Mouse (Mus musculus) T-helper 1 cell (primary cell): ENCODE data around the gene Gm20479.

Experiments used
- in situ Hi-C: fragments of 300-600 bp; cut with MboI, MseI; formaldehyde crosslinking; loops from one replicate; pipeline ENCODE4 v1.15.1; 2025; ENCODE audit warnings: high pct_unique_total_duplicates

Gene Gm20479

DNA sequence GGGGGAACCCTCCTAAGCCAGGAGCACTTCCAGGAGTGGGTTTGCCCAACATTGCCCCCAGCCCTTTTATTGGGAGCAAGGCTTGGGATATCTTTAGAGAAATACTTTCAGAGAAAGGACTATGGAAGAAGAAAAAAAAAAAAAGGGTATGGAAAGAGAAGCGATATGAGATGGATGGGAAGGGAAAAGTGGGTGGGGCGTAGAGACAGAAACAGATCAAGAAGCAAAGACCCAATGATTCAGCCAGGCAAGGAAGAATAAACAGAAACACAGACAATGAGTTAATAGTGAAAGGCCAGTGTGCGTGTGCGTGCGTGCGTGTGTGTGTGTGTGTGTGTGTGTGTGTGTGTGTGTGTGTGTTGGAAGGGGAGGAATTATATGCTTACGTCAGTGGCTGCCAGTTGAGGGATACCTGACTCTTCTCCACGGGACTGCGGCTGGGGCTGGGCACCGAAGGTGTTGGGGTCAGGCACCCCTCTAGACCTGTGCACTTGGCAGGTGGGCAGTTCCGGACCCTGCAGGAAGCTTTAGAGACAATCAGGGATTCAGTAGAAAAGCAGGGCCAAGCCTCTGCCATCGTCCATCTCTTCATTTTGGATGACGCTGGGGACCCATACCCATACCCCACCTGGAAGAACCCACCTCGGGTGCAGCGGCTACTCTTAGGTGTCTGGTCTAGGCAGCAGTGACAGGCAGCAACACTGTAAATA is 22.1 kb downstream of the Gm20479 start:
- in situ Hi-C loops: loop anchor here (5.0 kb wide), 1 partner anchor 62 kb away; no protein-coding TSS in a partner anchor

- in situ Hi-C loops: no loop called here
These were observed 22.8 kb downstream of the Gm20479 start for GRCm38 (mm10) chr7:27334405-27334911.

DNA sequence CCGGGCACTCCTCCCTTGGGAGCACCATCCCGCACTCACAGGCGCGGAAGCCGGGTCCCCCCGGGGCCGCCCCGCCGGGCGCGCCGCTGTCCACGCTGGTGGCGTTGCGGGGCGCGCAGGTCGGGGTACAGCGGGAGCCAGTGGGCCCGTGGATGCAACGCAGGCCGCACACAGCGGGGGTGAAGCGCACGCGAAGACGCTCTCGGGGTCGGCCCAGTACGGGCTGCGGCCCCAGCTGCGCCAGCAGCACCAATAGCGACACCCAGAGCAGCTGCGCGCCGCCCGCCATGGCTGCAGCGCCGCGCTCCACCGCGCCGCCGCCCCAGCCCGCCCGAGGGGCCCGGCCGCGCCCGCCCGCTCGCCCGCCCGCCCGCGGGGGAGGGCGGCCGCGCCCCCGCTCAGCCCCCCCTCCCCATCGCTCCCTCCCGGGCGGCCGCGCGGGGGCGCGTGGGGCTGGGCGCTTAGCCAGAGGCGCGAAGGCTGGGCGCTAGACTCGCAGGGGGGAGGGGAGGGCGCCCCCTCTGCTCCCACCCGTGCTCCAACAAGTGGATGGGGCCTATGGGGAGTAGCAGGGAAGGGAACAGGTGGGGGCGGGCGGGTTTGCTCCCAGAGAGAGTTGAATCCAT is 23.8 kb downstream of the Gm20479 start:
- in situ Hi-C loops: no loop called here

- in situ Hi-C loops: no loop called here
These were observed 24.6 kb downstream of the Gm20479 start for GRCm38 (mm10) chr7:27332353-27333199.

DNA sequence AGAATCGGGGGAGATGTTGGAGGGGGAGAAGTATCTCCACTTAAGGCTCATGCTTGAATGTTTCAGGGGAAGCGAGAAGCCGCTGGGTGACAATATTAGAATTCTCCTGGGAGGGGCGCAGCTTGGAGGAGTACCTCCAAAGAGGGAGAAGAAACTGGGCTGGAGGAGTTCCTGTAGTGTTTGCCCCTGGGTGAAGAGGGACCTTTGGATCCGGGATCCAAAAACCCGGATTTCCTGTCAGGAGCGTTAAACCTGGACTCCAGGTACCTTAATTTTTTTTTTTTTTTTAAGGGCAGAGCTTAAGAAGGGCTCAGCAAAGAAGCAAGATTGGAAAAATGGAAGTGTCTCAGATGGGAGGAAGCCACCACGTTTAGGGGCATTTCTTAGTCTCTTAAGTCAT is 25.4 kb downstream of the Gm20479 start:
- in situ Hi-C loops: no loop called here

DNA sequence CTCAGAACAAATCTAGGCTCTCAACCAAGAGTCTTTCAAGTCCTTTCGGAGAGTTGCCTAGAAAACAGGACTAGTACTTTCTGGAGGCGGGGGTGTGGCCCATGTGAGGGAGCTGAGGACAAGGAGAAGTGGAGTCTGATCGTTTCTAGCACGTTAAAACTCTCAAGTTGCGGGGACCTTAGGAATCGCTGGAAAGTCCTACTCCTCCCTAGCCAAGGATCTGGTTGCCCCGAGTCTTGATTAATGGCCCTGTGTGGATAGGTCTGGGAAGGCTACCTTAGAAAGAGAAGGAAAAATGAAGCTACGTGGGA is 25.7 kb downstream of the Gm20479 start:
- in situ Hi-C loops: no loop called here

DNA sequence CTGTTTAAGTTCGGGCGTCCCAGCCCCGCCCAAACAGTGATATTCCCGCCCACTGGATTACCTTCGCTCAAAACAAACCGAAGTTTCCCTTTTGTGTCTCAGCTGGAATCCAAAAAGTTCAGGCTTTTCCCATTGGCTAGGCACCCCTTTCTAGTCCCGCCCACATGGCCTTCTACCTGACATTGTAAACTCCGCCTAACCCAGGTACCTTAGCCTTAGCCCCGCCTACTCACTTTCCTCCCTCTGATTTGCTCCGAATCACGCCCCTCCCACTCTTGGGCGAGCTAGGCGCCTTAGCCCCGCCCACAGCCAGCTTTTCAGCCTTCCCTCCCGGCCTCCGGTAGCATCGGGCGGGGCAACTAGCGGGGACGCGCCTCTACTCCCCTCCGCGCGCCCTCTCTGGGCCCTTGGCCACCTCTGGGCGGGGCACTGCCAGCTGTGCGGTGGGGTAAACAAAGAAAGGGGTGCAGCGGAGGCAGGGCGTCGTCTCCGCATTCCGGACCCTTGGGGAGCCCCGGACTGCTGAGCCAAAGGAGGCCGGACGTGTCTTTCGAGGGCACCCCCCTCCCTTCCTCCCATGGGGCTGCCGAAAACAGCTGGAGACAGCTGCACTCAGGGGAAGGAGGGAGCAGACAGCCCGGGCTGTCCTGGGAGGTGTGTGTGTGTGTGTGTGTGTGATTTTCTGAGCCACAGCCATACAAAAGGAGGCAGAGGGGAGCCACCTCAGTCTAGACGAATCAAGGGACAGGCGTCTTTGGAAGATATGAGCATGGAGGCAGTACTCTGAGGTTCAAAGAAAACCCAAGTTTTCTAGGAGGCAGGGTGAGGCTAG is 26.3 kb downstream of the Gm20479 start:
- in situ Hi-C loops: no loop called here

GRCm38 (mm10) chr7:27329981-27330380 is 27.2 kb downstream of the Gm20479 start:
- in situ Hi-C loops: no loop called here

- in situ Hi-C loops: no loop called here
These were observed 27.8 kb downstream of the Gm20479 start for GRCm38 (mm10) chr7:27329326-27329947.

- in situ Hi-C loops: no loop called here
These were observed 28.6 kb downstream of the Gm20479 start for GRCm38 (mm10) chr7:27328648-27329047.

GRCm38 (mm10) chr7:27328161-27328560 is 29.1 kb downstream of the Gm20479 start:
- in situ Hi-C loops: no loop called here

DNA sequence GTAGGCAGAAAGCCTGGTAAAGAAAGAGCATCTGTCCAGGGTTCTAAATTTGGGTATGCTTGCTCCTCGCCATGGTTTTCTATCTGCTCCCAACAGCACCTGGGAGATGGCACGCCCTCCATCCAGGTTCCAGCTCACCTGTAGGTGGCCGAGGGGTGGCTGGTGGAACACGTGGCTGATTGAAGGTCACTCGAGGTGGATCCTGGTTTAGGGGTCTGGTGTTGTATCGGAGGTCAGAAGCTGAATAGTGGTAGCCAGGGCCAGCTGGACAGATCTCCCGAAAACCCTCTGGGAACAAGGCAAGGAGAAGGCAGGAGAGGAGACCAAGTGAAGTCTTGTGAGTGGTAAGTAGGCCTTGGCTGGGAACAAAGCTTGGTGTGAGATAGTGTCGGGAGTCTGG is 29.7 kb downstream of the Gm20479 start:
- in situ Hi-C loops: no loop called here

DNA sequence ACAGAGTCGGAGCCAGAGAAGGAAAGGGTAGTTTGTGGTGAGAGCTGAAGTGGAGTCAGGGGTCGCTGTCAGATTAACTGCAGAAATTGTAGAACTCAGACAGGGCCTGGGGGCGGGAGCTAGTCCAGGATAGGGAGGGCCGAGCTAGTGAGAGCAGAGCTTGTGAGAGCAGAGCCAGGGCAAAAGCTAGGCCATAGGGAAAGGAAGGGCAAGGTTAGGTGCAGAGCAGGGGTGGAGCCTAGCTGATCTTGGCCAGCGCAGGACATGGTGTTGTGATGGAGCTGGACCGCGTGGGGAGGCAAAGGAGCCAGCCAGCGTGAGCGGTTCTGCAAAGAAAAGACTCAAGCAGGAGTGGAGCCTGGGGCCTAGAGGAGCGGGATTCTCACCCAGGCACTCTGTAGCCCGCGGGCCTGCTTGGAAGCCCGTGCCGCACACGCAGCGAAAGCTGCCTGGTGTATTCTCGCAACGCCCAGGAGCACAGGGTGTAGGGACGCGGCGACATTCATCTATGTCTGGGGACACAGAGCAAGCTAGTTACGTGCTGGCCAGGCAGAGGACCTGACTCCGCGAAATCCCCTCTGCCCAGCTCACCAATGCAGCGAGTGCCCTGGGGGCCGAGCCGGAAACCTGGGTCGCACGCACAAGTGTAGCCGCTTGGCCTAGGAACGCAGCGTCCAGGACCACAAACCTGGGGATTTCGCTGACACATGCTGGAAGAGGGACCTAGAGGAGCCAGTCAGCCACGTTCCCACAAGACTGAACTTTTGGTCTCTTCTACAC is 30.9 kb downstream of the Gm20479 start:
- in situ Hi-C loops: no loop called here

- in situ Hi-C loops: no loop called here
These were observed 31.5 kb downstream of the Gm20479 start for GRCm38 (mm10) chr7:27325697-27326096.

GRCm38 (mm10) chr7:27324928-27325327 is 32.3 kb downstream of the Gm20479 start:
- in situ Hi-C loops: no loop called here

DNA sequence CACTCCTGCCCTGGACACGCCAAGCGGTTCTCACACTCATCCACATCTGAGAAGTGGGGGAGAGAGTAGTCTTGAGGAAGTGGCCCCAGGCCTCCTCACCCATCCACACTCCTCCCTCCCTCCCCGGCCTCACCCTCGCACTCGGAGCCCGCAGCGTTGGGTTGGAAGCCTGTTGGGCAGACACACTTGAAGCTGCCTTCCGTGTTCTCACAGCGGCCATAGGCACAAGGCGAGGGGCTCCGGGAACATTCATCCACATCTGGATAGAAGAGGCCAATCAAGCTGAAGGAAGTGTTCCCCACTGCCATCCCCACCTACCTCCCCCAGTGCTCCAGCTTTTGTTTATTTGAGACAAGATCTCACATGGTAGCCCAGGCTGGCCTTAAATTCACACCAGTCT is 33.1 kb downstream of the Gm20479 start:
- in situ Hi-C loops: no loop called here

DNA sequence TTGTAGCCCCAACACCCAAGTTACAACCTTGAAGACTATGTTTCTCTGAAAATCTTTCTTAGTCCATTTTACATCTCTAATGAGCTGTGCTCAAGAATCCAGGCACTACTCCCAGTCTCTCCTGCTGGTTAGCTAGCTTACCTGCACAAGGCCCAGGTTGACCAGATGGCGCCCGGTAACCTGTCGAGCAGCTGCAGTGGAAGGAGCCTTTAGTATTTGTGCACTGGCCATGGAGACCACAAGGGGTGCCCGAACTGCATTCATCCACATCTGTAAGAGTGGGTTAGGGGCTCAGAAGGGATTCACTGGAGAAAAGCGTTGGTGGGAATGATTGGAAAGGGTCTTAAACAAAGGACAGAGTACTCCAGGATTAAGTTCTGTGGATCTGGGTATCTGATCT is 34.2 kb downstream of the Gm20479 start:
- in situ Hi-C loops: no loop called here

DNA sequence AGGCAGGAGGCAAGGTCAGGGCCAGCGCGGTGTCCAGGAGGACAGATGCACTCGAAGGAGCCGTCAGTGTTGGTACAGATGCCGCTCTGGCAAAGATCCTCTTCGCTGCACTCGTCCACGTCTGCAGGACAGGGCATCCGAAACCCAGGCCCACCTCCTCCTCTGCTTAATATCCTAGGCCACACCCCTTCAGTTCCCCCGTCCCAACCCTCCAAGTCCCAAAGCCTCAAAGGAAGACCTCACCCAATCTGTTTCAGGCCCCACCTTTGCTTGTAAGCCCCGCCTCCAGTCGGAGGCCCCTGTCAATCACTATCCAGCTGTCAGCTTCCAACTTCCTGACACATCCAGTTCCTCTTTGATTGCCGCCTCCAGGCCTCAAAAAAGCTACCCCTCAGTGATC is 34.9 kb downstream of the Gm20479 start:
- in situ Hi-C loops: no loop called here

DNA sequence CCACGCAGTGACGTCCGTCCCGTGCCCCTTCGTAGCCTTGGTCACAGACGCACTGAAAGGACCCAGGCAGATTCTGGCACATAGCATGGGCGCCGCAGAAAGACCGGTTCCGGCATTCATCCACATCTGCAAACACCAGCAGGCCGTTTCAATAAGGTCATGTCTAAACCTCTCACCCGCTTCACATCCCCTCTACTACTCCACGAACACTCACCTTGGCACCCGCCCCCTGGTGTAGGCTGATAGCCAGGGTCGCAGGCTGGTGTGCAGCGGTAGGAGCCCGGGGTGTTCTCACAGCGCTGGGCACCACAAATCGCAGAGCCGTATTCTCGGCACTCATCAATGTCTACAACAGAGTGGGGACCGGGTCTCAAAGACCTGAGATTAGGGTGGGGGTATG is 37.8 kb downstream of the Gm20479 start:
- in situ Hi-C loops: no loop called here

- in situ Hi-C loops: no loop called here
These were observed 41.3 kb downstream of the Gm20479 start for GRCm38 (mm10) chr7:27315958-27316357.
